Mouse (Mus musculus) forebrain, embryonic 12.5 days (tissue): ENCODE measurements around the gene Cadm1. TPM values are rescaled to one million over a fixed set of nuclear protein-coding genes. Genes with fewer than 3 reads are reported as not detected.

Experiments
- ATAC-seq: fragments of 200-750 bp; cut with Nextera tagmentation; 2 replicates; pipeline ENCODE4 v1.8.0; 2017; ENCODE audit warnings: moderate TSS enrichment; ENCODE audit not compliant: low FRiP score
- H3K27ac ChIP-seq: fragments of 300-500 bp; sonication (generic); 2 replicates; pipeline ENCODE4 v1.5.1; 2016; ENCODE audit warnings: mild to moderate bottlenecking
- H3K27me3 ChIP-seq: fragments of 300-500 bp; sonication (generic); 2 replicates; pipeline ENCODE4 v1.6.1; 2016; ENCODE audit warnings: mild to moderate bottlenecking
- H3K36me3 ChIP-seq: fragments of 300-500 bp; sonication (generic); replicated peaks from 2 replicates; pipeline ENCODE4 v1.6.1; 2016; ENCODE audit warnings: mild to moderate bottlenecking
- H3K4me1 ChIP-seq: fragments of 300-500 bp; sonication (generic); 2 replicates; pipeline ENCODE4 v1.6.1; 2016
- H3K4me2 ChIP-seq: fragments of 300-500 bp; sonication (generic); 2 replicates; pipeline ENCODE4 v1.6.1; 2016; ENCODE audit warnings: mild to moderate bottlenecking, moderate library complexity
- H3K4me3 ChIP-seq: fragments of 300-500 bp; sonication (generic); replicated peaks from 2 replicates; pipeline ENCODE4 v1.5.1; 2016; ENCODE audit warnings: mild to moderate bottlenecking
- H3K9ac ChIP-seq: fragments of 300-500 bp; sonication (generic); 2 replicates; pipeline ENCODE4 v1.6.1; 2016; ENCODE audit warnings: mild to moderate bottlenecking
- H3K9me3 ChIP-seq: fragments of 300-500 bp; sonication (generic); 2 replicates; pipeline ENCODE4 v1.6.1; 2016
- WGBS: fragments of 180-500 bp; shearing (Covaris S2); methylation state at CpG from one replicate; pipeline ENCODE4 v1.1.7; 2016; 5-methylcytosine and 5-hydroxymethylcytosine counted together
- polyA plus RNA-seq: library from polyadenylated mRNA; unstranded; fragments of >200 nt; fragmentation: Nextera tagmentation; extraction: Ambion mirVana; gene quantifications from 2 replicates; pipeline ENCODE4 v1.2.1, GENCODE M21; 2016

The Cadm1 gene
- polyA plus RNA-seq, 1 experiment from 2014 or later = 99.8 TPM

GRCm38 (mm10) chr9:47786642-47787041, 256.7 kb downstream of the Cadm1 start:
- Histone ChIP-seq H3K4me1 (0 out of 2 replicates have a peak, but pooled peaks cover 7% of the 10 kb centered on the region), H3K27me3 (no peaks in the 10 kb centered on the region; the same call in 1 of the 2 replicates), H3K9me3 (no peaks in the 10 kb centered on the region), H3K27ac (no peak overlapping the region), H3K4me2 (no peak overlapping the region), H3K9ac (no peak overlapping the region), H3K4me3 (no peak overlapping the region), H3K36me3 (peaks cover 21% of the 10 kb centered on the region)
- WGBS = 82% methylated on average over 3 of the region's 3 CpGs
- ATAC-seq = no peak

DNA sequence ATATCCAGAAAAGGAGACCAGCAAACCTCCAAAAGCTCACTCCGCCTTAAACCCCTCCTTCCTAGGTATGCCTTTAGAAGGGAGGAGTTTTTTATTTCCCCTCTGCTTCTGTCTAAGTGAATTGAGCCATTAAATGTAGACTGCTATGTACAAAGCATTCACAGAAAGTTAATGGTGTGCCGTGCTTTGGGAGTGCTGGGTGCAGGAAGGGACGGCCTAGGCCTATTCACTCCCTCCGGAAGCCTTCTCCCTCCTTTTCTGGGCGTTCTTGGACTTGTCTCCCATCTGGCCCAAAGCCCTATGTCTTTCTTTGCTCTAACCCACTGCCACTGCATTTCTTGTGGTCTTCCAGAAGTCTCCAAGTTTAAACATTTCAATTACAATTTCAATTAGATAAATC, 268.5 kb downstream of the Cadm1 start:
- Histone ChIP-seq H3K9ac (no peak overlapping the region), H3K4me2 (no peak overlapping the region), H3K4me3 (no peak overlapping the region), H3K4me1 (peaks cover 10% of the 10 kb centered on the region), H3K9me3 (no peaks in the 10 kb centered on the region), H3K36me3 (peaks cover 15% of the 10 kb centered on the region), H3K27ac (no peak overlapping the region), H3K27me3 (no peaks in the 10 kb centered on the region)
- ATAC-seq = no peak
- WGBS = 65% methylated on average over 5 of the region's 5 CpGs

DNA sequence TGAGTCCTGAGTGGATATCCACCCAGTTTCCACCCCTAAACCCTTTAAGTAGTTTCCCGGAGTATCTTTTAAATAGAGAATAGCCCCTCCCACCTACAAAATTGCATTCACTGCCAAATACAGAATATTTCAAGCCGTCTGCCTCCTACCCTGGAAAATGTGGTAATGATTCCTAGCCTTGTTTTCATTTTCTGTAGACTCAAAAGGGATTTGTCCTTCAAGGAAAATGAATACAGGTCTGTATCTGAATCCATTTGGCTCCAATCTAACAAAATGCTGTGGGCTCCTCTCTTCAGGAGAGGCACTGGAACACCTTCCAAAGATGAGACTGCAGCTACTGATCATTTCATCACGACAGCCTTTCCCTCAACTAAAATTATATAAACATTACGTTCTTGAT, 271.3 kb downstream of the Cadm1 start:
- Histone ChIP-seq H3K27me3 (no peaks in the 10 kb centered on the region; the same call in 1 of the 2 replicates), H3K9me3 (no peaks in the 10 kb centered on the region), H3K9ac (no peak overlapping the region), H3K4me3 (no peak overlapping the region), H3K4me1 (peaks cover 26% of the 10 kb centered on the region), H3K27ac (no peak overlapping the region), H3K36me3 (peaks cover 15% of the 10 kb centered on the region), H3K4me2 (no peak overlapping the region)
- WGBS = 67% methylated on average over 4 of the region's 4 CpGs
- no peak for ATAC-seq

- no peak overlapping the region for H3K27ac ChIP-seq
- H3K9ac ChIP-seq = no peak overlapping the region
- H3K36me3 ChIP-seq = peaks cover 15% of the 10 kb centered on the region
- H3K27me3 ChIP-seq = no peaks in the 10 kb centered on the region; the same call in 1 of the 2 replicates
- H3K4me1 ChIP-seq = peaks cover 27% of the 10 kb centered on the region
- ATAC-seq = no peak
- no peak overlapping the region for H3K4me3 ChIP-seq
- no peak overlapping the region for H3K4me2 ChIP-seq
- no peaks in the 10 kb centered on the region for H3K9me3 ChIP-seq
- 60% methylated on average over 4 of the region's 4 CpGs for WGBS
These were observed 272.6 kb downstream of the Cadm1 start for GRCm38 (mm10) chr9:47802527-47802926.

- Histone ChIP-seq H3K9ac (no peak overlapping the region), H3K4me1 (peaks cover 27% of the 10 kb centered on the region), H3K27ac (peak overlapping the region; percentile 56; the same call in 1 of the 2 replicates), H3K4me2 (no peak overlapping the region), H3K27me3 (no peaks in the 10 kb centered on the region; the same call in 1 of the 2 replicates), H3K36me3 (peaks cover 15% of the 10 kb centered on the region), H3K9me3 (no peaks in the 10 kb centered on the region), H3K4me3 (no peak overlapping the region)
- no peak for ATAC-seq
- WGBS = 25% methylated on average over 13 of the region's 13 CpGs
These were observed 273.6 kb downstream of the Cadm1 start for GRCm38 (mm10) chr9:47803531-47804105.

GRCm38 (mm10) chr9:47805658-47806057, 275.7 kb downstream of the Cadm1 start:
- ATAC-seq = peak; percentile 51; the same call in 1 of the 2 replicates
- H3K4me1 ChIP-seq = peaks cover 27% of the 10 kb centered on the region

GRCm38 (mm10) chr9:47825668-47826067, 295.7 kb downstream of the Cadm1 start:
- Histone ChIP-seq H3K4me2 (no peak overlapping the region), H3K27ac (0 out of 2 replicates have a peak overlapping the region, but pooled peaks have one; percentile 36), H3K36me3 (no peaks in the 10 kb centered on the region; the same call in 1 of the 2 replicates), H3K9me3 (no peaks in the 10 kb centered on the region), H3K27me3 (peaks cover 11% of the 10 kb centered on the region; the same call in 1 of the 2 replicates), H3K4me1 (peaks cover 45% of the 10 kb centered on the region), H3K4me3 (no peak overlapping the region), H3K9ac (no peak overlapping the region)
- 60% methylated on average over 4 of the region's 4 CpGs for WGBS
- no peak for ATAC-seq

More at GRCm38 (mm10) chr9:47805658-47806057, 275.7 kb downstream of the Cadm1 start:
- Histone ChIP-seq H3K9ac (no peak overlapping the region), H3K4me2 (no peak overlapping the region), H3K27ac (no peak overlapping the region), H3K4me3 (no peak overlapping the region), H3K36me3 (peaks cover 2% of the 10 kb centered on the region), H3K27me3 (no peaks in the 10 kb centered on the region; the same call in 1 of the 2 replicates), H3K9me3 (no peaks in the 10 kb centered on the region)
- 14% methylated on average over 7 of the region's 7 CpGs for WGBS

DNA sequence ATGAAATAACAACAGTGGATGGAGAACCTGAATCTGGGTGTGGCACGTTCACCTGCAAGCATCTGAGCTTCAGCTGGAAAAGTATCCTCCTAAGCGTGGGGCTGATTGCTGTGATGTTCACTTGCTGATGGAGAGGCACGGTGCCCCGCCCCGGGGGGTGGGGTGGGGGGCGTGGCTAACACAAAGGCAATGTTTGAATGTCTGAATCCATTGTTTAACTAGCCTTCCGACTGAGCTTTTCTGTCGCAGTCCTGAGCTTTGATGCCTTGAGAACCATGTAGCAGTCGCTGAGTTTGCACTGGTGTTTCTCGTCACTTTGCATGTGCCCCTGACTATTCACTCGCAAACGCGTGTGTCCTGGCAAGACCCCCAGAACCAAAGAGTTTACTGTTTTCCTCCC, 298.8 kb downstream of the Cadm1 start:
- 0 out of 2 replicates have a peak, but pooled peaks have one; percentile 46 for ATAC-seq
- Histone ChIP-seq H3K9ac (no peak overlapping the region), H3K36me3 (no peaks in the 10 kb centered on the region), H3K4me3 (no peak overlapping the region; the same call in 1 of the 2 replicates), H3K4me1 (peaks cover 45% of the 10 kb centered on the region), H3K9me3 (no peaks in the 10 kb centered on the region), H3K27me3 (peaks cover 11% of the 10 kb centered on the region; the same call in 1 of the 2 replicates), H3K4me2 (peak overlapping the region; percentile 38), H3K27ac (no peak overlapping the region)
- WGBS = 6% methylated on average over 13 of the region's 13 CpGs

- no peak for ATAC-seq
- Histone ChIP-seq H3K9ac (no peak overlapping the region), H3K27me3 (peaks cover 11% of the 10 kb centered on the region; the same call in 1 of the 2 replicates), H3K36me3 (no peaks in the 10 kb centered on the region), H3K4me1 (peaks cover 45% of the 10 kb centered on the region), H3K9me3 (no peaks in the 10 kb centered on the region), H3K4me3 (no peak overlapping the region; the same call in 1 of the 2 replicates), H3K27ac (no peak overlapping the region), H3K4me2 (peak overlapping the region; percentile 38)
- 47% methylated on average over 10 of the region's 10 CpGs for WGBS
These were observed 299.2 kb downstream of the Cadm1 start for GRCm38 (mm10) chr9:47829204-47829603.

- H3K27ac ChIP-seq = no peak overlapping the region
- no peak overlapping the region for H3K4me3 ChIP-seq
- H3K4me1 ChIP-seq = peaks cover 45% of the 10 kb centered on the region
- H3K4me2 ChIP-seq = no peak overlapping the region
- H3K9ac ChIP-seq = no peak overlapping the region
- no peaks in the 10 kb centered on the region for H3K36me3 ChIP-seq
- ATAC-seq = no peak
- no peaks in the 10 kb centered on the region for H3K9me3 ChIP-seq
- 53% methylated on average over 4 of the region's 4 CpGs for WGBS
- H3K27me3 ChIP-seq = peaks cover 11% of the 10 kb centered on the region; the same call in 1 of the 2 replicates
These were observed 299.9 kb downstream of the Cadm1 start for GRCm38 (mm10) chr9:47829846-47830245.

DNA sequence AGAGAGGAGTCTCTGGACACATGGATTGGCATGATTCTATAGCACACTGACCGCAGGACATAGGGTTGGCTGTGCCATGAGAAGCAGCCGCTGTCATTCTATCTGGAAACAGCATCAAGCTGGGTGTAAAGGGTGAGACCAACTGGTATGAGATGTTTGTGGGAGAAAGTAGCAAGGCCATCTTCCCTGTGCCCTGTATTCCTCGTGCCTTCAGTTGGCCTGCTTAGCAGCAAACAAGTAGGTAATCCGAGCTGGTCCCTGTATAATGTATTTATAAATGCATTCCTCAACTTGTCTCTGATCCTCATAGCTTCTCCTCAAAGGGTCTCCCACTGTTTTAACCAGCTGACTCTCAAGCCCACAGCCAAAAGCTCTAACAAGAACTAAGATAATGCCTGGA, 301.4 kb downstream of the Cadm1 start:
- Histone ChIP-seq H3K27ac (no peak overlapping the region), H3K4me1 (peaks cover 35% of the 10 kb centered on the region), H3K4me3 (no peak overlapping the region), H3K9ac (no peak overlapping the region), H3K4me2 (no peak overlapping the region), H3K27me3 (peaks cover 11% of the 10 kb centered on the region; the same call in 1 of the 2 replicates), H3K9me3 (no peaks in the 10 kb centered on the region), H3K36me3 (no peaks in the 10 kb centered on the region)
- 65% methylated on average over 4 of the region's 4 CpGs for WGBS
- ATAC-seq = no peak

GRCm38 (mm10) chr9:47838170-47838569, 308.2 kb downstream of the Cadm1 start:
- H3K4me2 ChIP-seq = no peak overlapping the region
- no peaks in the 10 kb centered on the region for H3K9me3 ChIP-seq
- 5% methylated on average over 8 of the region's 8 CpGs for WGBS
- peaks cover 23% of the 10 kb centered on the region for H3K4me1 ChIP-seq
- no peak overlapping the region for H3K4me3 ChIP-seq
- H3K27ac ChIP-seq = no peak overlapping the region
- no peak overlapping the region for H3K9ac ChIP-seq
- no peaks in the 10 kb centered on the region for H3K36me3 ChIP-seq
- H3K27me3 ChIP-seq = peaks cover 28% of the 10 kb centered on the region
- ATAC-seq = no peak
